Mouse (Mus musculus): ENCODE data around the gene Ky.

The Ky gene

GRCm38 (mm10) chr9:102505700-102506585 lies at the start of gene Ky:
Ky (plus strand) TSS chr9:102505750.
- no peak for DNase-seq (ENCODE audit: low spot score in 2 of 2)

DNA sequence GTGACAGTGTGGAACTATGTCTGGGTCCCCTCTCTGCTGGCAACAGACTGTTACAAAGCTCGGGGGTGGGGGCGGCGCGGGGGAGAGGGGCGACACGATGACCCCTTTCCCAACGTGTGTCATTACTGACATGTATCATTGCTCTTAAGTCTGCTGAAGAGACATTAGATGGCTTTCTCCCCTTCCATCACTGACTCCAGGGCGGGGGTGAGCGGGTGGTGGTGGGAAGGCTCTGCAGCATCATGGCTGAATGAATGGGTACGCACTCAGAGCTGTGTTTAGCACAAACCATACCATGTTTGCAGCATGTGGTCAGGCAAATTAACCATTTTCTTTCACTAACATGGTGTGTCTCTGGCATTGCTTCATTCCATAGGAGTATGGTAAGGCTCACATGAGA lies 43.3 kb upstream of the Ky start:
- no peak for DNase-seq (ENCODE audit: low spot score in 2 of 2)

DNA sequence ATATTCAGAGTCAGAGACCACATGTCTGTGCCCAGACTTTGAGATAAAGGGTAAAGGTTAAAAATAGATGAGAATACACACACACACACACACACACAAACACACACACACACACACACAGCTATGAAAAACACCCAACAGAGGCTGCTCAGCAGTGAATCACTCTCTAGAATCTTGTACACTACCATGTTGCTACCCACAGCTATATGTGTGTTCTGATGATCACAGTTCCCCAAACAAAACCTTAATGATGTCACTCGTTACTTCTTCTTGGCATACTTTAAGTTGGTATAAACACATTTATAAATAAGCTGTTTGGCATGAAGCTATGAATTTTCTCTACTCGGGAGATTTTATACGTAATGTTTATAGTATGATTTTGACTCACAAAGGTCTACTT lies 40.5 kb upstream of the Ky start:
- DNase-seq (ENCODE audit: low spot score in 2 of 2) = no peak

DNA sequence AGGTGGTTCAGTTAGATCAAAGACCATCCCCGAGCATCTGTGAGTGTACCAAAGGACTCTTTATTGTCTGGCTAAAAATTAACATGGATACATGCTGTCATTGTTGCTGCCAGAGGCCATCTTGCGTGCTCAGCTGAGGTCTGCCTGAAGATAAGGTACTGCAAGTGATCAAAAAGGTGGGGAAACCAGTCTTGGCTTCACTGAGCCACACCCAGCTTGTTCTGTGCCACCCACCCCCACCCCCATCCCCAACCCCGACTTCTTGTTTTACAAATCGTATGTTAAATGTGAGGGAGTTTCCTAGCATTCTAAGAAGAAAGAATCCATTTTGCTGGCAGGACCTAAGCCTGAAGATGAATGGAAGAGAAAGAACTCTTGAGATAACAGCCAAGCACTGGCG lies 39.8 kb upstream of the Ky start:
- no peak for DNase-seq (ENCODE audit: low spot score in 2 of 2)

- DNase-seq (ENCODE audit: low spot score in 2 of 2) = no peak
Observed at GRCm38 (mm10) chr9:102470076-102470819, 35.3 kb upstream of the Ky start.

DNA sequence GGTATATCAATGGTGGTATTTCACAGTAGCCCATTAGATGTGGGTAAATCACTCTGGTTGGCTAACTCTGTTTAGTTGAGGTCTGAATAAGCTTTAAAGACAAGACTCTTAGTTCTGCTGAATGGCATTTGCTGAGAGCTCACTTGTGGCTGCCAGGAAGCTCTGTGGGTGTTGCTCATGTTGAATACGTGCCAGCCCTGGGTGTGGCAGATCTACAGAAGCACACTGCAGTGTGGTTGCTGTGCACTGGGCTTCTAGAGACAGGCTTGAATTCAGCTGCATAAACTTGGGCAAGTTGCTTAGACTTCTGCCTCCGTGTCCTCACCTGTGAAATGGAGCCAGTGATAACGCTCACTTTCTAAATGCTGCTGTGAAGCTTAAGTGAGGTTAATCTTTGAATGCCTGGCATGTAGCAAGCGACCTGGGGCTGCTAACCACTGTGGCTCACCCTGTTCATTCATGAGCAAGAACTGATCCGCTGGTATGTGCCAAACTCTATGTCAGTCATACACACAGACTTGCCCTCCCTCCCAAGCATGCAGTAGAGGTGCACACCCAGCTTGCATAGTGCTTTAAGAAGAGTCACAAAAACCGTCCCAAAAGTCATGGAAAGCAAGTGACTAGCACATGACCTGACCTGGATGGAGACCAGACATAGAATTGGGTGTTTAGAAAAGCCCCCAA lies 27.6 kb upstream of the Ky start:
- peak in 1 of 2 experiments; percentile 16 for DNase-seq (ENCODE audit: low spot score in 2 of 2)

- no peak for DNase-seq (ENCODE audit: low spot score in 2 of 2)
Observed at GRCm38 (mm10) chr9:102478451-102478835, 27.1 kb upstream of the Ky start.

DNA sequence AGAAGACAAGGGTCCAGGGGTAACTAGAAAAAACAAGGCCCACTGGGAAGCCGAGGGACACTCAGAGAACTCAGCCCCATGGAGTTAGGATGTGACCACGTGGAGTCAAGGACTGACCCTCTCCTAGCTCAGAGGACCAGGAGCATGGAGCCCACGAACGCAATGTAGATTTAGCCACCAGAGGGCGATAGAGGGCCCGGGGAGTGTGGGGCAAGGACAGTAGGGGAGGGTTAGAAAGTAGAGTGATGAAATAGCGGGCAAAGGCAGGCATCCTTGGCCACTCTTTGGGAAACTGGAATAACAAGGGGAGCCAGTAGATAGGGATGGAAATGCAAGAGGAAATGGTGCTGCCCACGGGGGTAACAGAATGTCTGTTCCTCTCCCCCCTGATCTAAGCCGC lies 26.5 kb upstream of the Ky start:
- DNase-seq (ENCODE audit: low spot score in 2 of 2) = peak; percentile 28 to 57

- DNase-seq (ENCODE audit: low spot score in 2 of 2) = peak in 1 of 2 experiments; percentile 22
Observed at GRCm38 (mm10) chr9:102492031-102492795, 13.3 kb upstream of the Ky start.

GRCm38 (mm10) chr9:102493044-102493443 lies 12.5 kb upstream of the Ky start:
- no peak for DNase-seq (ENCODE audit: low spot score in 2 of 2)

GRCm38 (mm10) chr9:102493916-102494315 lies 11.6 kb upstream of the Ky start:
- no peak for DNase-seq (ENCODE audit: low spot score in 2 of 2)

- no peak for DNase-seq (ENCODE audit: low spot score in 2 of 2)
Observed at GRCm38 (mm10) chr9:102494454-102494853, 11.1 kb upstream of the Ky start.

DNA sequence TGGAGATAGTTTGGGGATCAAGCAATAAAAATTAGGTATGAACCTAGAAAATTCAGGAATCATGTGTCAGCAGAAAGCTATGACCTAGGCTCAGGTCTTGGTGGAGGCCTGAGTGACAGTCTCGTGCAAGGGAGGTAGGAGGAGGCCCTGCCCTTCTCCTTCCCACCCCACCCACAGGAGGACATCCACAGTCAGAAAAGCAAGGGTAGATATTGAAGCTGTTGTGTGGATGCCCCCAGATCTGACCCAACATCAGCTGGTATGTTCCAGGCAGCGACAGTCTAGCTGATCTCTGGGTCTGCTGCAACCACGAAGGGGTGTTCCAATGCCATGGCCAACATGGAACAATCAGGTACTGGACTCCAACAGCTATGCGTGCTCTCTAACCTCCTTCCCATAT lies 10.3 kb upstream of the Ky start:
- DNase-seq (ENCODE audit: low spot score in 2 of 2) = no peak

GRCm38 (mm10) chr9:102496481-102497041 lies 9.0 kb upstream of the Ky start:
- DNase-seq (ENCODE audit: low spot score in 2 of 2) = no peak

DNA sequence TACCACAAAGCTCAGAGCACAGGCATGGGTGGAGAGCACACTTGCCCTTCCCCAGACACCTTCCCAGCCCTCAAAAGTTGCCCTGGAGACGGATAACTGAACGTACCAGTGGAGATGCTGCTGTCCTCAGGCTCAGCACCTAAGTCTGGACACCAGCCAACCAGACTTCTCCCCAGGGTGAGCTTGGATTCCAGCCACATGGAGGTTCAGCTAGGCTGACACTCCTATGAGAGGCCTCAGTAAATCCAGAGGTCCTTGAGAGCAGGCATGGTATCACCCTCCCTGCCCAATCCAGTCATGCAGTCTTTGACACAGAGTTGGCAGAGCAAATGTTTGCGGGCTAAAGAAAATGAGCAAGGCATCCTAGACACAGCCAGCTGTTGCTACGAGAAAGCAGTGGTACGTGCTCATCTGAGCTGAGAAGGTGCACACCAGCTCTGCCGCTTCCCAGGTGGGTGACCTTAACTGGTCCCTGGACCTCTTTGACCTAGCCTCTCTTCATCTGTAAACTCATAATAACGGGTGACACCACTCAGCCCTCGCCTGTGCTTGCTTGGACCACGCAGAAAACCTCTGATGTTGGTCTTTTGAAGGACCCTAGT lies 8.4 kb upstream of the Ky start:
- DNase-seq (ENCODE audit: low spot score in 2 of 2) = no peak

DNA sequence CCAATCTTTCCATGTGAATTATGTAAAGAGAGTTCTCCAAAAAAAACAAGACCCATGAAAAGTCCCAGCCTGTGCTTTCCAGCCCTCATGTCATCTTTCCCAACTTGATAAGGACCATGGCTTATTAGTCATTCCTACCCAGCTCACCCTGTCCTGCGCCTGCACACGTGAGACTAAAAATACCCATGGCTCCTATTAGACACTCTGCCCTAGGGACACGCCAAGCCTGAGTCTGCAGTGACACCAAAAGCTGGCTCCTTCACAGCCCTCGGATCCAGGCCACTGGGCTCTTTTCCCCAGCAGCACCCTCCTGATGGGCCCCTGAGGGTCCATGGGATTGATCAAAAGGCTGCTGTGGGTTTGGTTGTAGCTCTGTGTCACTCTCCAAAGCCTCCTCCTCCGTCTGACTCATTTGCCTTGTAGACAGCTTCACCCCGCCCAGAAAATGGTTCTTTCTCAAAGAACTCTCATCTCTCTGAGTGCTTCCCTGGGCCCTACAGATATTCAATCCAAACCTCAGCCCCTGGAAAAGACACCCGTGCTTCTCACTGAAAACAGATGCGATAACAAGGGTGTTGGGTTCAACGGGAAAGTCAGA lies 7.6 kb upstream of the Ky start:
- DNase-seq (ENCODE audit: low spot score in 2 of 2) = no peak

DNA sequence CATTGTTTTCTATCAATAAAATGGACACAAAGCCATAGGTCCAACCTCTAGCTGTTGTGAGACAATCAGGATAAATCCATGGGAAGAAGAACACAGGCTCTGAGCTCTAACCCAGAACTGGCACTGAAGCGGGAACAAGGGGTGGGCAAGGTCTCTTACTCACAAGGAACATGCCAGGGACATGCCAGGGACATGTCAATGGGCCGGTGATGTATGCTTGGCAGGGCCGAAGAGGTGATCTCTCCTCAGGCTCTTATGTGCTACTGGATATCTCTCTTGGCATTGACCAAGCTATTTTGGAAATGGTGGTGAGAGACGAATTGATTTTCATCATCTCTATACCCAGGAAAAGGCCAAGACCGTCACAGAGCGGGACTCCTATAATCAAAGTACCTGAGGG lies 6.8 kb upstream of the Ky start:
- DNase-seq (ENCODE audit: low spot score in 2 of 2) = no peak

- DNase-seq (ENCODE audit: low spot score in 2 of 2) = no peak
Observed at GRCm38 (mm10) chr9:102499266-102499665, 6.3 kb upstream of the Ky start.

DNA sequence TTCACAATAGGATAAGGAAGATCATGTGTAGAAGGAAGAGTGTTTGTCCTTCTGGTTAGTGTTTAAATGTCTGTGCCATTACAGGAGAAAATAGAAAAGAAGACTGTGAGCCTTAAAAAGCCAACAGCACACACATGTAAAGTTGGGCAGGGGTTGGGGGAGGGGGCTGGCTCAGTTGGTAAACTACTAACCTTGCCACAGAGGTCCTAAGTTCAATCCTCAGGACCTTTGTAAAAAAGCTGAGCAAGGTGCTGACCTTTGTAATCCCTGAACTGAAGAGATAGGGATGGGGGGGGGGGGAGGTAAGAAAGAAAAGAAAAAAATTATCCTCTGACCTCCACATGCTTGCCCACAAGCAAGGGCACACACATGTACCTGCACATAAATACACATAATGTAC lies 5.8 kb upstream of the Ky start:
- no peak for DNase-seq (ENCODE audit: low spot score in 2 of 2)

DNA sequence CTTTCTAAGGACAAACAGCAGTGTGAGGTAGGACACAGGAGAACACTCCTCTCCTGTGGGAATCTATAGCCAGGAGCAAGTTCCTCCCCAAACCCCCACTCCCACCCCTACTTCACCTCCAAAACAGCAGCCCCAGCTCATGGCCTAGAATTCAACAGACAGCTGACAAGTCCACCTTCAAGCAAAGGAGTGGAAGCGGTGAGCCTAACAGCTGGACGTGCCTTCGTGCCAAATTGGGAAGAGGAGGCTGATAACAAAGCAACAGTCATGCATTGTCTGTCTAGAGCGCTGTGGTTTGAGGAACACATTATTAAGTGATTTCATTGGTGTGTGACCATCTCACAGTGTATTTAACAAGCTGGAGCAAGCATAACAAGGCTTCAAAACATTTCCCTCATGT lies 4.4 kb upstream of the Ky start:
- DNase-seq (ENCODE audit: low spot score in 2 of 2) = no peak

Measured in natural killer cell, adult 2 months (primary cell).